In the genomic region with DNA sequence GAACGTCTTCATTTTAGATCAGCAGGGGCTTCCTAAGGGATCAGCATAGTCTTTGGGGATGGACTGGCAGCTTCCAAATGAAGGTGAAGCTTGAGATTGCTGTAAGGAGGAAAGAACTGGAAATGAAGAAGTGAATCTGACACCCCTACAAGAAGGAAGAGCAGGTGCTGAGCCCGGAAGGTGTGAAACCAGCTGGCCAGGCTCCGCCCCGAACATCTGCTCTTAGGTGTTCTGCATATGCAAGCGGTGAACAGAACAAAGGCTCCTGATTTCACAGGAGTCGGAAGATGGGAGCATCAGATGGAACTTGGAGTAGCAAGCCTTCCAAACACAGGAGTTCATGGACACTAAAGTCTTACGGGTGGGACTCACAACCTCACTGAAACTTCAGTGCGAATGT, we compare ENCODE assay signal across 21 mouse cellular contexts. TPM values are rescaled to one million over a fixed set of nuclear protein-coding genes. Genes with fewer than 3 reads are reported as not detected.
A peak's percentile ranks its signal among the peaks of the same experiment; 100 is the strongest.
DNase-seq lines count a peak whose midpoint lies in the region; ATAC-seq lines count a peak whose summit lies in the region.
"Had no signal": no experiment of that assay in that cellular context is flagged by ENCODE, and none has a peak within 500 bp of the region (broad histone marks: within the 10 kb centered on the region; RNA-seq: fewer than 3 reads in every experiment).

No protein-coding gene starts in this region.

- DNase-seq in liver (no peak), R1 (ENCODE audit: low read depth, low spot score) (peak; percentile 83)
- DNase-seq in spleen, adult 18-20 months, result peak; percentile 46 to 47
- DNase-seq in thymus, postnatal 25 days, result peak; percentile 73
- no peak for DNase-seq in left cerebral cortex, postnatal 4 days
- no peak for DNase-seq in midbrain, embryonic 14.5 days
- DNase-seq: adrenal gland, adult 8-10 months; cerebellum, adult 2 months; heart, adult 11 months; kidney, adult 9 months; kidney, postnatal 4 days; lung, postnatal 10 days; right cerebral cortex, postnatal 14 days had no signal

- WGBS in liver, embryonic 15.5 days (ENCODE audit: insufficient replicate concordance), result 70% methylated on average over 8 of the region's 8 CpGs
- 69% methylated on average over 8 of the region's 8 CpGs for WGBS in midbrain, embryonic 14.5 days

- no peak for ATAC-seq in liver, embryonic 15.5 days (ENCODE audit: insufficient read depth)
- ATAC-seq in midbrain, embryonic 14.5 days (ENCODE audit: low FRiP score, low TSS enrichment), result no peak

- peaks cover 37% of the 10 kb centered on the region for H3K4me1 ChIP-seq in liver, embryonic 15.5 days (replicated peaks)
- H3K4me1 ChIP-seq in midbrain, embryonic 14.5 days (ENCODE audit: control insufficient read depth, insufficient read depth, low read length), result peaks cover 14% of the 10 kb centered on the region

- intact Hi-C loops in left cerebral cortex, postnatal 4 days (cut with DNase I), result loop anchor here (10.0 kb wide), 1 partner anchor 198 kb away; a partner anchor contains a TSS

- H3K9ac ChIP-seq in liver, embryonic 15.5 days, result no peak overlapping the region
- no peak overlapping the region for H3K9ac ChIP-seq in midbrain, embryonic 14.5 days (replicated peaks; ENCODE audit: low read length)
- H3K9ac ChIP-seq: embryonic facial prominence, embryonic 13.5 days; limb, embryonic 15.5 days; midbrain, embryonic 12.5 days had no signal

- 0 out of 2 replicates have a peak overlapping the region, but pooled peaks have one; percentile 6 for H3K4me2 ChIP-seq in liver, embryonic 15.5 days
- no peak overlapping the region for H3K4me2 ChIP-seq in midbrain, embryonic 14.5 days (ENCODE audit: low read length)
- H3K4me2 ChIP-seq: embryonic facial prominence, embryonic 13.5 days; limb, embryonic 15.5 days; midbrain, embryonic 12.5 days had no signal

- no peaks in the 10 kb centered on the region for H3K9me3 ChIP-seq in liver, embryonic 15.5 days (replicated peaks)
- H3K9me3 ChIP-seq in midbrain, embryonic 14.5 days (ENCODE audit: control insufficient read depth, low read length), result no peaks in the 10 kb centered on the region
- H3K9me3 ChIP-seq: embryonic facial prominence, embryonic 13.5 days; hindbrain, embryonic 10.5 days; limb, embryonic 15.5 days; midbrain, embryonic 12.5 days had no signal

- 0 out of 2 replicates have a peak, but pooled peaks cover 4% of the 10 kb centered on the region for H3K36me3 ChIP-seq in liver, embryonic 15.5 days (replicated peaks)
- no peaks in the 10 kb centered on the region for H3K36me3 ChIP-seq in midbrain, embryonic 14.5 days (ENCODE audit: control insufficient read depth, insufficient read depth, low read length)
- H3K36me3 ChIP-seq: embryonic facial prominence, embryonic 13.5 days; hindbrain, embryonic 10.5 days; limb, embryonic 15.5 days; midbrain, embryonic 12.5 days had no signal

- H3K27me3 ChIP-seq in liver, embryonic 15.5 days, result peaks cover 6% of the 10 kb centered on the region; the same call in 1 of the 2 replicates
- peaks cover 44% of the 10 kb centered on the region for H3K27me3 ChIP-seq in midbrain, embryonic 14.5 days (ENCODE audit: control insufficient read depth, insufficient read depth, low read length)

- H3K4me3 ChIP-seq in liver, embryonic 15.5 days (replicated peaks), result no peak overlapping the region
- no peak overlapping the region for H3K4me3 ChIP-seq in midbrain, embryonic 14.5 days (replicated peaks; ENCODE audit: low read depth, low read length)
- H3K4me3 ChIP-seq: embryonic facial prominence, embryonic 13.5 days; hindbrain, embryonic 10.5 days; limb, embryonic 15.5 days; midbrain, embryonic 12.5 days had no signal

- 0 out of 2 replicates have a peak overlapping the region, but pooled peaks have one; percentile 7 for H3K27ac ChIP-seq in liver, embryonic 15.5 days (replicated peaks)
- no peak overlapping the region for H3K27ac ChIP-seq in midbrain, embryonic 14.5 days (replicated peaks; ENCODE audit: low read depth, low read length)
- H3K27ac ChIP-seq: embryonic facial prominence, embryonic 13.5 days; hindbrain, embryonic 10.5 days; midbrain, embryonic 12.5 days had no signal

RNA-seq across cellular contexts. Expression of a gene that starts 1.5 kb away (rescaled TPM):
- polyA plus RNA-seq in liver, embryonic 15.5 days (2015; fragmentation: Nextera tagmentation; extraction: Ambion mirVana), result 190 and 203 TPM in 2 replicates
- 1 to 10 TPM in 1 of 2 experiments, under 1 TPM in 1; 0.46 to 1.3 TPM for total RNA-seq in left cerebral cortex, postnatal 4 days (2021)
- polyA plus RNA-seq in midbrain, embryonic 14.5 days (2014; fragmentation: Nextera tagmentation; extraction: Ambion mirVana), result 0.90 and 2.4 TPM in 2 replicates

RNA-seq across cellular contexts. Expression of a gene that starts 10.3 kb away (rescaled TPM):
- 33.3 and 37.0 TPM in 2 replicates for polyA plus RNA-seq in liver, embryonic 15.5 days (2015; fragmentation: Nextera tagmentation; extraction: Ambion mirVana)
- 10 to 100 TPM; 55.5 to 60.4 TPM for total RNA-seq in left cerebral cortex, postnatal 4 days (2021)
- 58.6 and 80.6 TPM in 2 replicates for polyA plus RNA-seq in midbrain, embryonic 14.5 days (2014; fragmentation: Nextera tagmentation; extraction: Ambion mirVana)

RNA-seq across cellular contexts. Expression of a gene that starts 14.7 kb away (rescaled TPM):
- polyA plus RNA-seq in liver, embryonic 15.5 days (2015; fragmentation: Nextera tagmentation; extraction: Ambion mirVana), result 0.40 and 0.56 TPM in 2 replicates
- not detected for total RNA-seq in left cerebral cortex, postnatal 4 days (2021)
- not detected in 2 replicates for polyA plus RNA-seq in midbrain, embryonic 14.5 days (2014; fragmentation: Nextera tagmentation; extraction: Ambion mirVana)
- total RNA-seq: adrenal gland, adult 8-10 months; left cerebral cortex, adult 18-20 months had no signal
- polyA plus RNA-seq: cerebellum, adult 2 months; cortical plate, adult 2 months; inflammation-experienced regulatory T-cells, adult 6 months had no signal

RNA-seq across cellular contexts. Expression of a gene that starts 38.5 kb away (rescaled TPM):
- 533 and 556 TPM in 2 replicates for polyA plus RNA-seq in liver, embryonic 15.5 days (2015; fragmentation: Nextera tagmentation; extraction: Ambion mirVana)
- 1 to 10 TPM; 5.3 to 5.7 TPM for total RNA-seq in left cerebral cortex, postnatal 4 days (2021)
- 11.7 and 19.5 TPM in 2 replicates for polyA plus RNA-seq in midbrain, embryonic 14.5 days (2014; fragmentation: Nextera tagmentation; extraction: Ambion mirVana)

RNA-seq across cellular contexts. Expression of a gene that starts 49.4 kb away (rescaled TPM):
- polyA plus RNA-seq in liver, embryonic 15.5 days (2015; fragmentation: Nextera tagmentation; extraction: Ambion mirVana), result 0.09 TPM in 2 replicates
- 10 to 100 TPM; 59.4 to 61.6 TPM for total RNA-seq in left cerebral cortex, postnatal 4 days (2021)
- 4.5 and 5.6 TPM in 2 replicates for polyA plus RNA-seq in midbrain, embryonic 14.5 days (2014; fragmentation: Nextera tagmentation; extraction: Ambion mirVana)
- polyA plus RNA-seq: inflammation-experienced regulatory T-cells, adult 6 months had no signal

Comparison
In these comparisons a context has a peak if more than half of its experiments do, and no peak if none do; other contexts are left out.
1. DNase-seq: peak in R1 (single experiment), spleen, adult 18-20 months (2 of 2) and thymus, postnatal 25 days (single experiment); none in liver (single experiment), left cerebral cortex, postnatal 4 days (single experiment) and midbrain, embryonic 14.5 days (single experiment).
2. RNA of a gene that starts 1.5 kb away (polyA plus RNA-seq): 190 to 203 TPM in liver, embryonic 15.5 days; 0.90 to 2.4 TPM in midbrain, embryonic 14.5 days; every median in the first group is over 10 times any median in the second.